Mouse (Mus musculus): ENCODE measurements around the gene Chp1.

GRCm38 (mm10) chr2:119507108-119507507 is 40.4 kb upstream of the Chp1 start:
- TF ChIP-seq POLR2A (IDR thresholded peaks at IDR 0.05; ENCODE audit: borderline replicate concordance, low read depth, low read length) (no peak), CTCF (IDR thresholded peaks at IDR 0.05; ENCODE audit: low read depth, low read length) (peak; percentile 55; the same call in 1 of the 2 replicates)

All from bone marrow macrophage, adult 2 months (primary cell).